Mouse (Mus musculus) erythroblast, embryonic 14.5 days (primary cell): ENCODE measurements around the gene D17Wsu92e. TPM values are rescaled to one million over a fixed set of nuclear protein-coding genes. Genes with fewer than 3 reads are reported as not detected.

Experiments used
- H3K27me3 ChIP-seq: 2 replicates; pipeline ENCODE4 v1.6.1; 2012; ENCODE audit warnings: inconsistent platforms; ENCODE audit not compliant: control insufficient read depth
- H3K36me3 ChIP-seq: 2 replicates; pipeline ENCODE4 v1.6.1; 2012; ENCODE audit warnings: mild to moderate bottlenecking, inconsistent platforms; ENCODE audit not compliant: control insufficient read depth
- H3K4me1 ChIP-seq: 2 replicates; pipeline ENCODE4 v1.6.1; 2012; ENCODE audit warnings: inconsistent platforms; ENCODE audit not compliant: control insufficient read depth
- H3K4me3 ChIP-seq: replicated peaks from 2 replicates; pipeline ENCODE3; 2012; ENCODE audit warnings: moderate library complexity, mild to moderate bottlenecking, inconsistent platforms
- H3K9me3 ChIP-seq: 2 replicates; pipeline ENCODE4 v1.6.1; 2012; ENCODE audit warnings: low read length, inconsistent platforms, mixed read lengths; ENCODE audit not compliant: control insufficient read depth
- GATA1 ChIP-seq: IDR thresholded peaks from 2 replicates; pipeline ENCODE4 v1.6.1; 2012; ENCODE audit warnings: low read length, inconsistent platforms, mixed read lengths
- TAL1 ChIP-seq: IDR thresholded peaks from 3 replicates; pipeline ENCODE4 v1.6.1; 2012; ENCODE audit warnings: low read length, inconsistent platforms, mixed read lengths
- polyA plus RNA-seq: library from polyadenylated mRNA; stranded (reverse); fragments of >175 nt; gene quantifications from 2 replicates; pipeline ENCODE4 v1.2.3, GENCODE M21; 2012

D17Wsu92e gene
- polyA plus RNA-seq, 1 experiment = 13.7 TPM

DNA sequence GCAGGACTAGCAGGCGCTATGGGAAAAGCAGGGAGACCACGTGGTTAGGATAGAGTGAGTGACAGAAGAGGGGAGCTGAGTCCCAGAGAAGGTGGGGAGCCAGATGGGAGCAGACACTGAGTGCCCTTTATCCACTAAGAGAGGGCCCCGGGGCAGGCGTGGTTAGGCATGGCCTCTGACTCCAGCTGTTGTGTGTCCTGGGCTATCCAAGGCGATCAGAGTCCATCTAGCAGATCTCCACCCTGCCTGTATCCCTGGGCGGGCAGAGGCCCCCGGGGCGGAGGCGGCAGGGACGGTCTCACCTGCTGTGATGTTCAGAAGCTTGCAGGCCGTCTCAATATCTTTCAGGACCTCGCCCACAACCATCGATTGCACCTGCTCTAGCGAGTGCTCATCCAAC, 100.8 kb downstream of the D17Wsu92e start:
- H3K9me3 ChIP-seq = no peaks in the 10 kb centered on the region
- no peaks in the 10 kb centered on the region for H3K36me3 ChIP-seq
- no peak overlapping the region for H3K4me3 ChIP-seq
- H3K4me1 ChIP-seq = peaks cover 7% of the 10 kb centered on the region
- H3K27me3 ChIP-seq = peaks cover 13% of the 10 kb centered on the region
- TF ChIP-seq GATA1 (no peak), TAL1 (no peak)

DNA sequence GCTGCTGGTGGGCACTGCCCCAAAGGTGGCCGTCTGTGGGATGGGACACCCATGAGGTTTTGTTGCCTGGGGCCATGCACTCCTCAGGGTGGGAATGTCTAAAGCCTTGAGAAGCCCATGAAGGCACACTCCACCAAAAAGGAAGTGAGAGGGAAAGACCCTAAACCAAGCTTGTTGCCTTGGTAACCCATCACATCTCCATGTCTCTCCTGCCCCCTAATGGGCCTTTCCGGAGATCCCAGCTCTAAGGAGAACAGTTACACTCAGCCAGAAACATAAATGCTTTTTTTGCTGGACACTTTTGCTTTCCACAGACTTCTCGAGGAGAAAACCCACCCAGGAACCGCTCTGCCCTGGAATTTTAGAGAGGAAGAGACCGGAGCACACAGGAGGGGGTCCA, 102.2 kb downstream of the D17Wsu92e start:
- no peaks in the 10 kb centered on the region for H3K9me3 ChIP-seq
- no peak overlapping the region for H3K4me3 ChIP-seq
- H3K36me3 ChIP-seq = no peaks in the 10 kb centered on the region
- TF ChIP-seq GATA1 = no peak
- TF ChIP-seq TAL1 = no peak
- peaks cover 7% of the 10 kb centered on the region for H3K4me1 ChIP-seq
- peaks cover 10% of the 10 kb centered on the region for H3K27me3 ChIP-seq

GRCm38 (mm10) chr17:27716804-27717203, 103.6 kb downstream of the D17Wsu92e start:
- Histone ChIP-seq H3K4me3 (no peak overlapping the region), H3K4me1 (peaks cover 7% of the 10 kb centered on the region), H3K27me3 (peaks cover 10% of the 10 kb centered on the region), H3K36me3 (no peaks in the 10 kb centered on the region), H3K9me3 (no peaks in the 10 kb centered on the region)
- no peak for TF ChIP-seq GATA1
- TF ChIP-seq TAL1 = no peak

DNA sequence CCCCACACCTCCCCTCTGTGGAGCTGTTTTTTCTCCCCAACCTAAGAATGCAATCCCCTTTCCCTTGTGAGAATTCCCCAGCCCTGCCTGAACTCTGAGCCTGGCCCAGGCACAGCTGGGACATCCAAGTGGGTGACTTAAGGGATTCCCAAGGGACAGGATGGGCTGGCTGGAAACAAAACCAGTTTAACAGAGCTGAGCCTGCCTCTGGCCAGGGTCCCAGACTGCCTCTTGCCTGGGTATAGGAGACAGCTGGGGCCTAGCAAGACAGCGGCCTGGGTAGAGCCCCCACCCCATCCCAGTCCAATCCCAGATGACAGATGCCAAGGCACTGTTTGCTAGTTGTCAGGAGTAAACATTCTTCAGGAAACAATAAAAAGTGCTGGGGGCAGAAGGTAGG, 107.6 kb downstream of the D17Wsu92e start:
- H3K4me3 ChIP-seq = no peak overlapping the region
- no peaks in the 10 kb centered on the region for H3K9me3 ChIP-seq
- peaks cover 10% of the 10 kb centered on the region for H3K4me1 ChIP-seq
- H3K36me3 ChIP-seq = no peaks in the 10 kb centered on the region
- TF ChIP-seq TAL1 = no peak
- no peak for TF ChIP-seq GATA1
- H3K27me3 ChIP-seq = peaks cover 14% of the 10 kb centered on the region

GRCm38 (mm10) chr17:27709650-27710049, 110.8 kb downstream of the D17Wsu92e start:
- Histone ChIP-seq H3K4me1 (peaks cover 11% of the 10 kb centered on the region), H3K4me3 (no peak overlapping the region), H3K9me3 (no peaks in the 10 kb centered on the region), H3K36me3 (no peaks in the 10 kb centered on the region), H3K27me3 (peaks cover 32% of the 10 kb centered on the region)
- no peak for TF ChIP-seq GATA1
- TF ChIP-seq TAL1 = no peak

DNA sequence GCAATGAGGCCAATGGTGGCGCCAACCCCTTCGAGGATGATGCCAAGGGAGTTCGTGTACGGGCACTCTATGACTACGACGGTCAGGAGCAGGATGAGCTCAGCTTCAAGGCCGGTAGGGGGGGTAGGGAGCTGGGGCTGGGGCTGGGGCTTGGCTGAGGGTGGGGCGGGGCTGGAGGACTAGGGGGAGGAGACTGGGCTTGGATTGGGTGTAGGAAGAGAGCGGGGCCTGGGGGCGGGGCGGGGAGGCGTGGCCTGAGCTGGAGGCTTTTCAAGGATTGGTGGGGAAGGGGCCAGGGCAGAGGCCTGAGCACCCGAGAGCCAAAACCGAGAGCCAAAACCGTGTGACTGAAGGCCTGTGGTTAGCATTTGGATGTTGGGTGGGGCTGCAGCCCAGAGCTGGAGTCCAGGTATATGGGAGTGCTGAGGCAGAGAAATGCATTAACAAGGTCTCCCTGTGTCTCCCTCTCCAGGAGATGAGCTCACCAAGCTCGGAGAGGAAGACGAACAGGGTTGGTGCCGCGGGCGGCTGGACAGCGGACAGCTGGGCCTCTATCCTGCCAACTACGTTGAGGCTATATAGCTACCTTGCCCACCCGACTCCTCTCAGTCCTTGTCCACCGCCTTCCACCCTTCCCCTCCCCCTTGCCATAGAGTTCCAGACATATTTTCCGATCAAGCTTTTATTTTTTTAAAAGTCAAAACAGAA, 112.3 kb downstream of the D17Wsu92e start:
- no peaks in the 10 kb centered on the region for H3K36me3 ChIP-seq
- peaks cover 11% of the 10 kb centered on the region for H3K4me1 ChIP-seq
- no peaks in the 10 kb centered on the region for H3K9me3 ChIP-seq
- no peak overlapping the region for H3K4me3 ChIP-seq
- peaks cover 32% of the 10 kb centered on the region for H3K27me3 ChIP-seq
- no peak for TF ChIP-seq TAL1
- no peak for TF ChIP-seq GATA1

- no peaks in the 10 kb centered on the region for H3K9me3 ChIP-seq
- TF ChIP-seq GATA1 (no peak), TAL1 (no peak)
- H3K27me3 ChIP-seq = peaks cover 32% of the 10 kb centered on the region
- no peak overlapping the region for H3K4me3 ChIP-seq
- no peaks in the 10 kb centered on the region for H3K36me3 ChIP-seq
- H3K4me1 ChIP-seq = peaks cover 14% of the 10 kb centered on the region
These were observed 114.8 kb downstream of the D17Wsu92e start for GRCm38 (mm10) chr17:27705661-27706060.

DNA sequence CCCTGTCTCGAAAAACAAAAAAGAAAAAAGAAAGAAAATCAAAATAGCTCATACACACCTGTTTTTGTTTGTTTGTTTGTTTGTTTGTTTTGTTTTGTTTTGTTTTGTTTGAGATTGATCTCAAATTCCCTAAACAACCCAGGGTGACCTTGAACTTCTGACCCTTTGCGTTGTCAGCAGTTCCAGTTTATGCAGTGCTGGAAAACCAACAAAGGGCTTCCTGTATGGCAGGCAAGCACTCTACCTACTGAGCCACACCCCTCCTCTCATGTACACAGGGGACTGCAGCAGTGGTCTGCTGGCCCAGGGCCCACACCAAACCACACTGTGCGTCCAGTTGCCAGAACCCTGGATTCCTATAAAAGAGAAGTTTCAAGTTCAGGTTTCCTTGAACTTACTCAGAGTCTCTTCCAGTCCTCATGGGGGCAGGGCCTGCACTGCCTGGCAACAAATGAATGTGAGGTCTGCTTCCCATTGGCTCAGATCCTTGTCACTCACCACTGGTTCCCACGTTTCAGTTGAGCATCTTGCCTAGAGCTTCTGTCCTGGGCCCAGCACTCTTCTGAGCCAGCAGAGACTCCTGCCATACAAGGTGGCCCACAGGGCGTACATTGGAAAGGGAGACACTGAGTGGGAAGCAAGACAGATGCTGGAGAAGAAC, 116.4 kb downstream of the D17Wsu92e start:
- peaks cover 32% of the 10 kb centered on the region for H3K27me3 ChIP-seq

GRCm38 (mm10) chr17:27702518-27702917, 117.9 kb downstream of the D17Wsu92e start:
- Histone ChIP-seq H3K27me3 (peaks cover 22% of the 10 kb centered on the region), H3K36me3 (no peaks in the 10 kb centered on the region), H3K9me3 (peaks cover 20% of the 10 kb centered on the region), H3K4me1 (peaks cover 8% of the 10 kb centered on the region), H3K4me3 (no peak overlapping the region)
- no peak for TF ChIP-seq TAL1
- TF ChIP-seq GATA1 = no peak

More for the DNA sequence above, 116.4 kb downstream of the D17Wsu92e start:
- Histone ChIP-seq H3K4me3 (no peak overlapping the region), H3K36me3 (no peaks in the 10 kb centered on the region), H3K9me3 (peaks cover 12% of the 10 kb centered on the region), H3K4me1 (peaks cover 14% of the 10 kb centered on the region)
- TF ChIP-seq GATA1 = no peak
- TF ChIP-seq TAL1 = no peak
